Mouse (Mus musculus) erythroblast, embryonic 14.5 days (primary cell): ENCODE measurements around the gene Cpne1. TPM values are rescaled to one million over a fixed set of nuclear protein-coding genes. Genes with fewer than 3 reads are reported as not detected.

Experiments
- H3K27me3 ChIP-seq: 2 replicates; pipeline ENCODE4 v1.6.1; 2012; ENCODE audit warnings: inconsistent platforms; ENCODE audit not compliant: control insufficient read depth
- H3K36me3 ChIP-seq: 2 replicates; pipeline ENCODE4 v1.6.1; 2012; ENCODE audit warnings: mild to moderate bottlenecking, inconsistent platforms; ENCODE audit not compliant: control insufficient read depth
- H3K4me1 ChIP-seq: 2 replicates; pipeline ENCODE4 v1.6.1; 2012; ENCODE audit warnings: inconsistent platforms; ENCODE audit not compliant: control insufficient read depth
- H3K4me3 ChIP-seq: replicated peaks from 2 replicates; pipeline ENCODE3; 2012; ENCODE audit warnings: moderate library complexity, mild to moderate bottlenecking, inconsistent platforms
- H3K9me3 ChIP-seq: 2 replicates; pipeline ENCODE4 v1.6.1; 2012; ENCODE audit warnings: low read length, inconsistent platforms, mixed read lengths; ENCODE audit not compliant: control insufficient read depth
- GATA1 ChIP-seq: IDR thresholded peaks from 2 replicates; pipeline ENCODE4 v1.6.1; 2012; ENCODE audit warnings: low read length, inconsistent platforms, mixed read lengths
- TAL1 ChIP-seq: IDR thresholded peaks from 3 replicates; pipeline ENCODE4 v1.6.1; 2012; ENCODE audit warnings: low read length, inconsistent platforms, mixed read lengths
- polyA plus RNA-seq: library from polyadenylated mRNA; stranded (reverse); fragments of >175 nt; gene quantifications from 2 replicates; pipeline ENCODE4 v1.2.3, GENCODE M21; 2012

Cpne1 gene
- polyA plus RNA-seq: 1.1 and 2.0 TPM in 2 replicates

DNA sequence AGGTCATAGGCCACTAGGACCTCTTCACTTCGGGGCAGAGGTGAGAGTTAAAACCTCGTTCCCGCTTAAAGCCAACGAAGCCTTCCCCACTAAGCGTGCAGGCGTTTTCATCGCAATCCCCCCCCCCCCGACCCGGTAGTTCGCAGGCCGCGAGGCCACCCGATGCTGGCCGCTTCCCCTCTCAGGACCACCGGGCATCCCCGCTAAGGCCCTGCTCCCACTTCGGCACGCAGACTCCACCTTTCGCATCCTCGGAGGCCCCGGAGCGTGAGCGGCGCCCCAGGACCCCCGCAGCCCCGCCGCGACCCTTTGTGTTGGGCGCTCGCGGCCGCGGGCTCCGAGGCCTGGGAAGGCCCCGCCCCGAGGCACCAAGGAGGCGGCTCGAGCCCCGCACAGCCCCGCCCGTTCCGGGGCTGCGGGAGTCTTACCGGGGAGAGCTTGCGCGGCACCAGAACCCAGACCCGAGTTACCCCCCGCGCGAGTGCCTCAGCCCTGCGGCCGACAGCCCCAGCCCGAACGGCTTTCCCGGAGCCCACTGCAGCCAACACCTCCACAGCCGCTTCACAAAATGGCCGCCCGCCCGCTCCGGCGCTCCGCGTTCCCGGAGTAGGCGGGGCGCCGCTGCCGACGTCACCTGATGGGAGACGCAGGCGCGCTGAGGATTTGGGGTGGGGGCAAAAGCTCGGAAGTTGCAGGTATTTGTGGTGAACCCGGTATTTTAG, at the start of gene Cpne1, which contains the start of gene Rbm12:
Cpne1 (minus strand) TSS at position 608 of the 722 bp plus-strand sequence.
Rbm12 (minus strand) TSS at position 621 of the 722 bp plus-strand sequence.
- Histone ChIP-seq H3K4me1 (peaks cover 37% of the 10 kb centered on the region), H3K4me3 (peak within 1 kb of the TSS; percentile 97), H3K9me3 (no peaks in the 10 kb centered on the region), H3K36me3 (peaks cover 13% of the 10 kb centered on the region), H3K27me3 (no peaks in the 10 kb centered on the region)
- TF ChIP-seq TAL1: no peak
- TF ChIP-seq GATA1: no peak

DNA sequence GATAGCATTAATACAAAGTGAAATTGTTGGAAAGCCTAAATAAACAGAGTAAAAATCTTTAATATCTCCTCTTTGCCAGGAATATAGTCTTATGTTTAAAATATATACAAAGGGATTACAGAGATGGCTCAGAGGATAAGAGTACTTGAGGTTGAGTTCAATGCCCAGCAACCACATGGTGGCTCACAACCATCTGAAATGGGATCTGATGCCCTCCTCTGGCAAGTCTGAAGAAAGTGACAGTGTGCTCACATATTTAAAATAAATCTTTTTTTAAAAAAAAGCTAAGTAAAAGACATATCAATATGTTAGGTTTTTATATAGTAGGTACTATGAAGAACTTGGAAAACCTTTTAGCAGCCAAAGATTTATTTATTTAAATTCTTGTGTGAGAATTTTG, 39.8 kb upstream of the Cpne1 start:
- Histone ChIP-seq H3K9me3 (no peaks in the 10 kb centered on the region), H3K36me3 (peaks cover 100% of the 10 kb centered on the region), H3K4me1 (no peaks in the 10 kb centered on the region; the same call in 1 of the 2 replicates), H3K4me3 (no peak overlapping the region), H3K27me3 (no peaks in the 10 kb centered on the region)
- TF ChIP-seq GATA1 (no peak), TAL1 (no peak)

DNA sequence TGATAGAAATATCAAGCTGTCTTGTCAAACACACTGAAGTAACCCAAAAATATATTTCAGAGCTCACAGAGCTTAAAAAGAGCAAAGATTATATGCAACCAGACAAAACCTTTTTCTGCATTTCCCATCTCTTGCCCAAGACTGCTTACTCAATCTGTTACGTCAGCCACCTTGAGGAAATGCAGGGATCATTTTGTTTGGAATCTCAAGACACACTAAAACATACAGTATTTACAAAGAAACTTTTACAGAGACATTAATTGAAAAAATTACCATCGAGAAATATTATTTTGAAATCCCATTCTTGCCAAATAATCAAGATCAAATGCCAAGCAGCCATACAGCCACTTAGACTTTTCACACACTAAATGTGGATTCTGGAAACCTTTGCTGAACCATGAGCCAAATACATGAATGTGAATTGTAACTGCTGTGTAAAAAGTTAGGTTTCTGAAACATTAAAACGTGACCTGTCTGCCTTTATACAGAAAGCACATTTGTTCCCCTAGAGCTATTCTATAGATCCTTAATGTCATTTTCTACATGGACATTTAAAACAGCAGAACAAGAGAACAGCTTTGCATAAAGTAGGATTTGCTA, 35.7 kb upstream of the Cpne1 start:
- Histone ChIP-seq H3K36me3 (peaks cover 73% of the 10 kb centered on the region), H3K4me1 (peaks cover 30% of the 10 kb centered on the region), H3K9me3 (0 out of 2 replicates have a peak, but pooled peaks cover 2% of the 10 kb centered on the region), H3K4me3 (no peak overlapping the region), H3K27me3 (no peaks in the 10 kb centered on the region)
- TF ChIP-seq GATA1 (no peak), TAL1 (no peak)

DNA sequence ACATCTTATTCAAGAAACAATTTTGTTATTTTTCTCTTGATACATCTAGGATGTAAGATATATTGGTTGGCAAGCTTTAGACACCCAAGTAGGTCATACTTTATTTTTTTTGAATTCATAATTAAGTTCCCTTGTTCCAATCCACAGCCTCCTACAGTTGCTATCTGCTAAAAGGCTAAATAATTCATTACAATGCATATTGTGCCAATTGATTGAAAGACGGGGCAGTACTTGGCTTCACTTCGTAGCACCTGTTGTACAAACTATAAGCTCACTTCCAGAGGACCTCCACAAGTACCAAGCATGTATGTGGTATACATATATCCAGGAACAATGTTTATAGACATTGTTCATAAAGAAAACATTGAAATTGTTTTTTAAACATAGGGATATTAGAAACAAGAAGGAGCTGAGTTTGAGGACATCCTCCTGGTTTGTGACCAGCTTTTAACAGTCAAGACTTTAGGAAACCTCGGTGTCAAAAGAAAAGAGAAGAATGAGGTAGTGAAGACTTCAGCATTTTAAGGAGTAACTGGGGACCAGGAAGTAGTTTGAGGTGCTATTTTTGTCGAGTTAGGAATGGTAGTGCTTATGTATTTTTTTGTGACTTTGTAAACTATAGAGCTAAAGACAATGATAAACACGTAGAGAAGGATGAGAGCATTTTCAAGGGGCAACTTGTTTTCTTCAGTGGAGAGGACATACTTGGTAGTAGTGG, 34.7 kb upstream of the Cpne1 start:
- H3K9me3 ChIP-seq: 0 out of 2 replicates have a peak, but pooled peaks cover 5% of the 10 kb centered on the region
- peaks cover 32% of the 10 kb centered on the region for H3K4me1 ChIP-seq
- no peaks in the 10 kb centered on the region for H3K27me3 ChIP-seq
- TF ChIP-seq GATA1 (no peak), TAL1 (no peak)
- peaks cover 71% of the 10 kb centered on the region for H3K36me3 ChIP-seq
- H3K4me3 ChIP-seq: no peak overlapping the region

DNA sequence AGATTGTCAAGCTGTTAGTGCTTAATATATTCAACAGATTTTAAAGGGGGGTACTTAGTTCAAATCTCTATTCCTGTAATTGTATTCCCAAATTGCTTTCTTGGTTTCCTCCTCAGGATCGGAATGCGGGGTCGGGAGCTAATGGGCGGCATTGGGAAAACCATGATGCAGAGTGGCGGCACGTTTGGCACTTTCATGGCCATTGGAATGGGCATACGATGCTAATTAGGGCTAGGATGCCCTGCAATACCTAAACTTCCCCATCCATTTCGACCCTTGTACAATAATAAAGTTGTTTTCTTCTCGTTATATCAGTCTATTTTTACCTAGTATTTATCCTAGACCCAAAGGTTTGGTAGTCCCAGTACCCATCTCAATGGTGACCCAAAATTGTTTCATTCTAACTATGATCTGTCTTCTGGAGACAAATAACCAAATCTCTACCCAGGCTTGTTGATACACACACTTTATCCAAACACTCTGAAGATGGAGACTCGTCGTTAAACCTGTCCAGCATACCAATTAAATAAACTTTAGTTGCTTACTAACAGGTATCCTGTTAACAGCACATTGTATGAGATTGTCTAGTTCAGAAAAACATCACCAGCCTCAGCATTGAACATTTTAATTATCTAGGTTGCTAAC, 33.8 kb upstream of the Cpne1 start:
- Histone ChIP-seq H3K9me3 (0 out of 2 replicates have a peak, but pooled peaks cover 5% of the 10 kb centered on the region), H3K4me3 (peak overlapping the region; percentile 79), H3K27me3 (no peaks in the 10 kb centered on the region), H3K36me3 (peaks cover 68% of the 10 kb centered on the region), H3K4me1 (peaks cover 32% of the 10 kb centered on the region)
- no peak for TF ChIP-seq GATA1
- TF ChIP-seq TAL1: no peak

DNA sequence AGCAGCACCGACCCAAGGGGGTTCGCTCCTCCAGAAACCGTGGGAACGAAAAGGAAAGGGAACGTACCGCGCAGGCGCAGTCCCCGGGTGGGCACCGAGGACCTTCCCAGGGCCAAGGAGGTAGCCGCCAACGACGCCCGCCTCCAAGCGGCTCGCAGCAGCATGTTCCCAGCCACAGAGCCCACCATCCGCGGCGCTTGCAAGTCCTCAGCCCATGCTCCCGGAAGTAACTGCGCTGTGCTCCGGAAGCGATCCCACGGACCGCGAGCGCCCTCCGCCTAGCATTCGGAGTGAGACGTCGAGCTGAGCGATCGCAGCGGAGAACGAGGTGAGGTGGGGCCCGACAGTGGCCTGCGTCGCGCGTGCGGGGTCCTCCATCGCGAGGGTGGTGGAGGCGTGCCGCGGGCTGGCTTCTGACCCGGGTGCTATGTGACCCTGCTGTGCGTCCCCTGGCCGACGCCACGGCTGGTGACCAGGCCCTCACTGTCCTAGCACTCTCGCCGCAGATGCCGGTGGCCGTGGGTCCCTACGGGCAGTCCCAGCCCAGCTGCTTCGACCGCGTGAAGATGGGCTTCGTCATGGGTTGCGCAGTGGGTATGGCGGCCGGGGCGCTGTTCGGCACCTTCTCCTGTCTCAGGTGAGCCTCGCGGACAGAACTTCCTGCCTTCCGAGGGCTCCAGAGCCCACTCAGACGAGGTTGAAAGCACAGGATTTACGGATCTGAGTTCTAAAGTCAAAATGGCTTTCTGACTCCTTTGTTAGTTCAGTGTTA, 32.4 kb upstream of the Cpne1 start, which contains the start of the genes Romo1 and Nfs1:
Romo1 (plus strand) TSS at position 87 of the 772 bp plus-strand sequence.
Nfs1 (minus strand) TSS at position 234 of the 772 bp plus-strand sequence.
- H3K4me1 ChIP-seq: peaks cover 32% of the 10 kb centered on the region
- peak within 1 kb of the TSS; percentile 79 for H3K4me3 ChIP-seq
- no peak for TF ChIP-seq TAL1
- TF ChIP-seq GATA1: no peak
- H3K36me3 ChIP-seq: peaks cover 68% of the 10 kb centered on the region
- H3K9me3 ChIP-seq: 0 out of 2 replicates have a peak, but pooled peaks cover 5% of the 10 kb centered on the region
- no peaks in the 10 kb centered on the region for H3K27me3 ChIP-seq

DNA sequence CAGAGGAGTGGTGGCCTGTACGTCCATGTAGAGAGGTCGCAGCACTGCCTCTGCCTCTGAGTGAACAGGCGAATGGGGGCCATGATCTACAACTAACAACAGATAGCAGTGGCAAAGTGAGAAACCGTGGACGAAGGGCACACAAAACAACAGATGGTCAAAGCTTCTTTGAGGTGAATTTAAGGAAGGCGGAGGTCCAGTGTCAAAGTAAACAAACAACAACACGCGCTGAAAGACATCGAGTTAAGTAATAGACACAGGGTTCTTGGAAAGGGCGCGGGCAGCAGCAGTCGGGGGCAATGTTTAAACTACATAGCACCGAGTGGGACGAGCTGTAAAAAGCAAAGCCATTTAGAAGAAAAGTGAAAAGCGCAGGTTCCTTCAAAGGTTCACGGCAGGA, 31.6 kb upstream of the Cpne1 start:
- Histone ChIP-seq H3K27me3 (no peaks in the 10 kb centered on the region), H3K36me3 (peaks cover 67% of the 10 kb centered on the region), H3K9me3 (0 out of 2 replicates have a peak, but pooled peaks cover 5% of the 10 kb centered on the region), H3K4me3 (peak overlapping the region; percentile 79), H3K4me1 (peaks cover 32% of the 10 kb centered on the region)
- TF ChIP-seq GATA1 (no peak), TAL1 (no peak)

DNA sequence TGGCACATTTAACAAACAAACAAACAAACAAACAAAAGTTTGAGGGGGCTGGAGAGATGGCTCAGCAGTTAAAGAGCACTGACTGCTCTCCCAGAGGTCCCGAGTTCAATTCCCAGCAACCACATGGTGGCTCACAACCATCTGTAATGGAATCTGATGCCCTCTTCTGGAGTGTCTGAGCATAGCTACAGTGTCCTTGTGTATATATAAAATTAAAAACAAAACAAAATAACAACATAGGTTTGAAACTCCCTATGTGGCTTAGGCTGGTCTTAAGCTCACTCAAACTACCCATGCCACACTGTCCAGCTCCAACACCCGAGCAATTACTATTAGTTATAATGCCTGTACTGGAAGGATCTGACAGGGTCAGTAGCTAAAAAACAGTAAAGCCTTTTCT, 31.1 kb upstream of the Cpne1 start:
- Histone ChIP-seq H3K4me1 (peaks cover 32% of the 10 kb centered on the region), H3K4me3 (peak overlapping the region; percentile 79), H3K27me3 (no peaks in the 10 kb centered on the region), H3K9me3 (0 out of 2 replicates have a peak, but pooled peaks cover 5% of the 10 kb centered on the region), H3K36me3 (peaks cover 62% of the 10 kb centered on the region)
- no peak for TF ChIP-seq TAL1
- TF ChIP-seq GATA1: no peak
